Mouse (Mus musculus) T-helper 1 cell (primary cell): Measurements from ENCODE around the gene Cadm2.

Source experiments
- in situ Hi-C: fragments of 300-600 bp; cut with MboI, MseI; formaldehyde crosslinking; loops from one replicate; pipeline ENCODE4 v1.15.1; 2025; ENCODE audit warnings: high pct_unique_total_duplicates

The Cadm2 gene

GRCm38 (mm10) chr16:66761546-66762473 lies 858.9 kb downstream of the Cadm2 start:
- in situ Hi-C loops = no loop called here

- in situ Hi-C loops = no loop called here
Measured at GRCm38 (mm10) chr16:66748533-66748932, 872.2 kb downstream of the Cadm2 start.

GRCm38 (mm10) chr16:66731212-66731611 lies 889.5 kb downstream of the Cadm2 start:
- in situ Hi-C loops = no loop called here

GRCm38 (mm10) chr16:66706476-66706875 lies 914.2 kb downstream of the Cadm2 start:
- in situ Hi-C loops = no loop called here

DNA sequence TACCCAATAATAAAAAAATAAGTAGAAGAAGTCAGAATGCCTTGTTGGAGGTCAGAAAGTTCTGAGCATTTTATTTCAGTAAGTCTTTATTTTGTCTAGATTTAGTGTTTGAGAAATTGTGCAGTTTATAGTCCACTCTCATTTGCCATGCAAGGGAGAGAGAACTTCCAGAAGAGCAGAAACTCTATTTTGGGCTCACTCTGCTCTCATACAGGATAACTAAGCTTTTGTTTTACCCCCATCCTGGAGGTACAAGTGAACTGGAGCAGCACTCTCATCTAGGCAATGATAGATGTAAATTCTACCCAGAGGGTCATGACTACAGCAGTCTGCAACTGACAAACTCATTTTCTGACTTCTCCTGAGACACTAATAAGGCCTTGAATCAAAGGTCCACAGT lies 925.9 kb downstream of the Cadm2 start:
- in situ Hi-C loops = no loop called here

DNA sequence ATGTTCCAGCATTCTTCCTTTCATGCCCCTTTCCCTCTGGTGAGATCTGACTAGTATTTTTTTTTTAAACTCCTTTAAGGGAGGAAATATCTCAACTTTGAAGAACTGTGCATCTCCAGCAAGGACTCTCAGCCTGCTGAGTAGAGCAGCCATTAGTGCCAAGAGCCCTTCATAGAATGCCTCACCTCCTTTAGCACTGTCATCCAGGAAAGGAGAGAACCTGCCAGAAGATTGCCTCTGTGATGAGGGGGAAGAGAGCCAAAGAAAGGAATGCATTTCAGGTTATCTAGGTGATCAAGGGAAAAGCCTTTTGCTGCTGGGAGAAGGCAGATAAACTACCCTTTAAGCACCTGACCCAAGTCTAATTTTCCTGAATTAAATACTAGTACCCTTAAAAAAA lies 943.5 kb downstream of the Cadm2 start:
- in situ Hi-C loops = no loop called here

- in situ Hi-C loops = no loop called here
Measured at GRCm38 (mm10) chr16:66651013-66651362, 969.7 kb downstream of the Cadm2 start.

GRCm38 (mm10) chr16:66650348-66651012 lies 970.2 kb downstream of the Cadm2 start:
- in situ Hi-C loops = no loop called here

GRCm38 (mm10) chr16:66647798-66648197 lies 972.9 kb downstream of the Cadm2 start:
- in situ Hi-C loops = no loop called here

GRCm38 (mm10) chr16:66643606-66644005 lies 977.1 kb downstream of the Cadm2 start:
- in situ Hi-C loops = no loop called here

GRCm38 (mm10) chr16:66627527-66627926 lies 993.2 kb downstream of the Cadm2 start:
- in situ Hi-C loops = no loop called here

GRCm38 (mm10) chr16:66622423-66622822 lies 998.3 kb downstream of the Cadm2 start:
- in situ Hi-C loops = no loop called here

- in situ Hi-C loops = no loop called here
Measured at GRCm38 (mm10) chr16:66612624-66613023, 1008.1 kb downstream of the Cadm2 start.
